In genomic region chr10:44026105-44026504, GRCm38 (mm10) we compare ENCODE assay signal across 26 mouse cellular contexts.
DNase-seq lines count a peak whose midpoint lies in the region; TF ChIP-seq lines count a peak whose summit lies in the region.
"Had no signal": no experiment of that assay in that cellular context is flagged by ENCODE, and none has a peak within 500 bp of the region (broad histone marks: within the 10 kb centered on the region; RNA-seq: fewer than 3 reads in every experiment).

No protein-coding gene starts in this region.

- no peak overlapping the region for H3K4me3 ChIP-seq in kidney, adult 2 months (ENCODE audit: insufficient read depth, low read depth, low read length)
- H3K4me3 ChIP-seq in C2C12 (ENCODE audit: insufficient read depth, poor library complexity, severe bottlenecking): no peak overlapping the region
- H3K4me3 ChIP-seq in lung, adult 2 months (replicated peaks; ENCODE audit: extremely low read depth, low read depth, low read length): no peak overlapping the region
- H3K4me3 ChIP-seq: embryonic facial prominence, embryonic 10.5 days; embryonic facial prominence, embryonic 15.5 days; heart, embryonic 10.5 days; heart, embryonic 15.5 days; hindbrain, embryonic 13.5 days; layer of hippocampus, adult 2 months; limb, embryonic 13.5 days; liver, embryonic 13.5 days; midbrain, embryonic 15.5 days; stomach, embryonic 15.5 days had no signal

- H3K4me1 ChIP-seq in kidney, adult 2 months (ENCODE audit: control insufficient read depth, insufficient read depth, low read length): no peaks in the 10 kb centered on the region
- H3K4me1 ChIP-seq in lung, adult 2 months (ENCODE audit: control insufficient read depth, insufficient read depth, low read length): no peaks in the 10 kb centered on the region
- H3K4me1 ChIP-seq: embryonic facial prominence, embryonic 10.5 days; embryonic facial prominence, embryonic 15.5 days; heart, embryonic 10.5 days; heart, embryonic 15.5 days; hindbrain, embryonic 13.5 days; limb, embryonic 13.5 days; midbrain, embryonic 15.5 days; stomach, embryonic 15.5 days had no signal

- 82% methylated on average over 1 of the region's 1 CpGs for WGBS in kidney, adult 2 months
- 84% methylated on average over 1 of the region's 1 CpGs for WGBS in lung, adult 2 months

- no peaks in the 10 kb centered on the region for H3K27me3 ChIP-seq in kidney, adult 2 months (replicated peaks; ENCODE audit: control insufficient read depth, insufficient read depth, low read length)
- no peaks in the 10 kb centered on the region for H3K27me3 ChIP-seq in C2C12 (ENCODE audit: control insufficient read depth, insufficient read depth, insufficient read length)
- H3K27me3 ChIP-seq: embryonic facial prominence, embryonic 15.5 days; heart, embryonic 15.5 days; limb, embryonic 13.5 days; liver, embryonic 13.5 days; midbrain, embryonic 15.5 days; stomach, embryonic 15.5 days had no signal

- no peak for TF ChIP-seq CTCF in kidney, adult 2 months (conservative IDR thresholded peaks at IDR 0.05; ENCODE audit: insufficient read depth, insufficient read length, low read depth, low read length)
- TF ChIP-seq CTCF in C2C12 (IDR thresholded peaks at IDR 0.05; ENCODE audit: control insufficient read depth, insufficient read depth, insufficient read length): no peak
- no peak for TF ChIP-seq CTCF in lung, adult 2 months (IDR thresholded peaks at IDR 0.05; ENCODE audit: insufficient read depth, low read length)

- no peaks in the 10 kb centered on the region for H3K36me3 ChIP-seq in kidney, adult 2 months (ENCODE audit: control insufficient read depth, insufficient read depth, low read length)
- H3K36me3 ChIP-seq in C2C12 (ENCODE audit: control insufficient read depth, insufficient read depth): no peaks in the 10 kb centered on the region
- H3K36me3 ChIP-seq: embryonic facial prominence, embryonic 10.5 days; embryonic facial prominence, embryonic 15.5 days; G1E; heart, embryonic 10.5 days; heart, embryonic 15.5 days; hindbrain, embryonic 13.5 days; limb, embryonic 13.5 days; liver, embryonic 13.5 days; midbrain, embryonic 15.5 days; stomach, embryonic 15.5 days had no signal

- DNase-seq in kidney, adult 2 months: peak; percentile 19
- DNase-seq in kidney, postnatal 4 days: no peak
- peak; percentile 42 for DNase-seq in adrenal gland, adult 8-10 months
- DNase-seq in fibroblast of lung, adult 2 months (ENCODE audit: low read depth): peak; percentile 74
- no peak for DNase-seq in c-Kit-positive CD71-positive TER-119-positive erythroid progenitor cells, embryonic 14.5 days (ENCODE audit: low spot score)
- DNase-seq in lung, adult 2 months: no peak
- DNase-seq: cerebellum, adult 18-20 months; gastrocnemius, postnatal 14 days; kidney, postnatal 14 days; liver, embryonic 13.5 days; lung, adult 18-20 months; lung, postnatal 10 days; right cerebral cortex, postnatal 25 days; thymus, postnatal 14 days had no signal

- H3ac ChIP-seq in C2C12 (ENCODE audit: control insufficient read depth, insufficient read length, low read depth): no peak overlapping the region

- H3K27ac ChIP-seq in kidney, adult 2 months (ENCODE audit: insufficient read depth, low read depth, low read length): no peak overlapping the region
- H3K27ac ChIP-seq: embryonic facial prominence, embryonic 10.5 days; embryonic facial prominence, embryonic 15.5 days; heart, embryonic 10.5 days; heart, embryonic 15.5 days; hindbrain, embryonic 13.5 days; layer of hippocampus, adult 2 months; limb, embryonic 13.5 days; liver, embryonic 13.5 days; macrophage; midbrain, embryonic 15.5 days; stomach, embryonic 15.5 days had no signal

- no peaks in the 10 kb centered on the region for H3K79me3 ChIP-seq in C2C12 (ENCODE audit: low read depth)

- no peaks in the 10 kb centered on the region for H3K79me2 ChIP-seq in C2C12 (ENCODE audit: control insufficient read depth, insufficient read depth)

- no peak for TF ChIP-seq POLR2A in kidney, adult 2 months (IDR thresholded peaks at IDR 0.05; ENCODE audit: low read depth, low read length)
- TF ChIP-seq POLR2A in lung, adult 2 months (IDR thresholded peaks at IDR 0.05; ENCODE audit: borderline replicate concordance, extremely low read depth, low read depth, low read length): no peak

TF ChIP-seq in C2C12, 6 proteins besides CTCF, POLR2A, EP300 and RAD21:
- TF ChIP-seq MYOD1 (IDR thresholded peaks at IDR 0.05; ENCODE audit: control insufficient read depth, insufficient read length, low read depth) (peak; percentile 48), MAX (IDR thresholded peaks at IDR 0.05) (no peak), CEBPB (IDR thresholded peaks at IDR 0.05; ENCODE audit: low read depth) (no peak), FOSL1 (IDR thresholded peaks at IDR 0.05; ENCODE audit: insufficient read depth, low read length, poor library complexity, severe bottlenecking) (no peak), USF1 (IDR thresholded peaks at IDR 0.05; ENCODE audit: low read depth) (no peak), MYOG (IDR thresholded peaks at IDR 0.05; ENCODE audit: control insufficient read depth, extremely low read depth, insufficient read length) (no peak)
TF ChIP-seq in C2C12: peak in this region for 1.

Comparison
In these comparisons a context has a peak if more than half of its experiments do, and no peak if none do; other contexts are left out.
1. DNase-seq: peak in kidney, adult 2 months (single experiment), adrenal gland, adult 8-10 months (single experiment) and fibroblast of lung, adult 2 months (single experiment); none in kidney, postnatal 4 days (0 of 2), c-Kit-positive CD71-positive TER-119-positive erythroid progenitor cells, embryonic 14.5 days (single experiment) and lung, adult 2 months (single experiment).